Mouse (Mus musculus) ES-Bruce4 (cell line): ENCODE data around the gene Slc7a6. TPM values are rescaled to one million over a fixed set of nuclear protein-coding genes. Genes with fewer than 3 reads are reported as not detected.

Source experiments
- H3K27ac ChIP-seq: 2 replicates; pipeline ENCODE4 v1.5.1; 2012; ENCODE audit warnings: low read length, inconsistent platforms; ENCODE audit not compliant: insufficient read depth
- H3K27me3 ChIP-seq: 2 replicates; pipeline ENCODE4 v1.6.1; 2012; ENCODE audit warnings: mild to moderate bottlenecking, low read length, inconsistent platforms; ENCODE audit not compliant: control insufficient read depth, poor library complexity, insufficient read depth, severe bottlenecking
- H3K36me3 ChIP-seq: 2 replicates; pipeline ENCODE4 v1.6.1; 2012; ENCODE audit warnings: inconsistent platforms, mild to moderate bottlenecking, low read length, moderate library complexity; ENCODE audit not compliant: control insufficient read depth, poor library complexity, insufficient read depth, severe bottlenecking
- H3K4me1 ChIP-seq: one replicate; pipeline ENCODE4 v1.8.1; 2011; ENCODE audit warnings: low read length; ENCODE audit not compliant: control insufficient read depth, insufficient read depth
- H3K4me3 ChIP-seq: 2 replicates; pipeline ENCODE4 v1.5.1; 2011; ENCODE audit warnings: low read depth, mild to moderate bottlenecking, low read length
- H3K9ac ChIP-seq: 2 replicates; pipeline ENCODE4 v1.6.1; 2012; ENCODE audit warnings: low read depth, mild to moderate bottlenecking, inconsistent platforms; ENCODE audit not compliant: poor library complexity, severe bottlenecking
- H3K9me3 ChIP-seq: replicated peaks from 2 replicates; pipeline ENCODE4 v1.6.1; 2012; ENCODE audit warnings: mild to moderate bottlenecking, low read length, inconsistent platforms; ENCODE audit not compliant: control insufficient read depth, poor library complexity, insufficient read depth, severe bottlenecking
- CTCF ChIP-seq: IDR thresholded peaks from one replicate; pipeline ENCODE4 v1.8.1; 2011; ENCODE audit warnings: low read depth, low read length
- EP300 ChIP-seq: IDR thresholded peaks from 2 replicates; pipeline ENCODE4 v1.6.1; 2011; ENCODE audit warnings: low read depth, low read length; ENCODE audit not compliant: insufficient read depth
- POLR2A ChIP-seq: IDR thresholded peaks from one replicate; pipeline ENCODE4 v1.8.1; 2011; ENCODE audit warnings: low read length; ENCODE audit not compliant: insufficient read depth
- polyA plus RNA-seq: library from polyadenylated mRNA; stranded (reverse); fragments of >200 nt; gene quantifications from 2 replicates; pipeline ENCODE4 v1.2.4, GENCODE M21; 2011; ENCODE audit warnings: low read depth; ENCODE audit not compliant: missing spikeins, insufficient read depth, insufficient read length

Slc7a6 gene
- polyA plus RNA-seq, 1 experiment, result 82.1 TPM

DNA sequence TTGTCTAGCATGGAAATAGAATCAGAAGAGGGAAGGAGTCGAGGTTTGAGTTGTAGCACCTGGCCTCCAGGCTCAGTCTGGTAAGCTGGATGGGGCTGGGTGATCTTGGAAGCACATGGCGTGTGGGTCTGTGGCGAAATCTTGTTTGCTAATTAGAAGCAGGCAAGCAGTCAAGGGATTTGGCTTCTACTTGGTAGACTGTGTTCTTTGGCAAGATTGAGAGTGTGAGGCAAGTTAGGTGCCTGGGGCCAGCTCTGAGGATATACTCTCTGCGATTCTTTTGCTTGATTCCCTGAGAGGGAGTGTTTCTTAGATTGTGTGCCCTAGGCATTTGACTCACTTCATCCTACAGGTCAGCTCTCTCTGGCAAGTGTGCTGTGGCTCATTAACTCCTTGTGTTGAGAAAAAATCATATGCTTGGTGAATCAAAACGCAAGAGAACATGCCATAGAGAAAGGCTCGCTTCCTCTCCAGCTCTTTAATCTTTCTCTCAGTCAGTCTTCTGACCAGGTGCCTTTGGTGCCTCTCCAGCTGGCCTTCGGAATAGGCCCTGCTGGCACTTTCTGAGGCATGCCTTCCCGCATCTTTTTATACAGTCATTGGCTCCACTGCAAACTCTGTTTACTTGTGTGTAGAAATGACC, 17.1 kb downstream of the Slc7a6 start:
- Histone ChIP-seq H3K4me3 (no peak overlapping the region), H3K9ac (no peak overlapping the region), H3K27ac (no peak overlapping the region), H3K9me3 (no peaks in the 10 kb centered on the region), H3K36me3 (peaks cover 13% of the 10 kb centered on the region), H3K27me3 (no peaks in the 10 kb centered on the region), H3K4me1 (no peaks in the 10 kb centered on the region)
- TF ChIP-seq CTCF, result no peak
- TF ChIP-seq EP300, result no peak
- TF ChIP-seq POLR2A, result no peak

DNA sequence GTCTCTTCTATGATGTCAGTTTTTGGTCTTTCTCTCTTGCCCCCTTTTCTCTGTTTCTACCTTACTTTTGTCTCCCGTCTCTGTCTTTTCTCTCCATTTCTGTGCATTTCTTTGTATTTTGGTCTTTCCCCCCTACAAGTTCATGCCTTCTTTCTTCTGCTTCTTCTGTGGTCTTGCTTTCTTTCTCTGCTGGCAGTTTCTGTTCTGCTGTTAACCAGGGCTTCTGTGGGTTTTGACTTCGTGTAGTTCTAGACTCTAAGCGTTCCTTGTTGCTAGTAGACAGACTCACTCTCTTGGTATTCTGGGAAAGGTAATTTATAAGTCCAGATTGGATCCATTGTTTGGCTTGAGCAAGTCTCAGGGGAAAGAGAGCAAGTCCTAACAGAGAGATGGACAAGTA, 17.7 kb downstream of the Slc7a6 start:
- peaks cover 15% of the 10 kb centered on the region for H3K36me3 ChIP-seq
- TF ChIP-seq CTCF (no peak), EP300 (no peak), POLR2A (no peak)
- no peak overlapping the region for H3K4me3 ChIP-seq
- no peaks in the 10 kb centered on the region for H3K27me3 ChIP-seq
- H3K27ac ChIP-seq, result no peak overlapping the region
- no peak overlapping the region for H3K9ac ChIP-seq
- H3K4me1 ChIP-seq, result no peaks in the 10 kb centered on the region
- no peaks in the 10 kb centered on the region for H3K9me3 ChIP-seq

DNA sequence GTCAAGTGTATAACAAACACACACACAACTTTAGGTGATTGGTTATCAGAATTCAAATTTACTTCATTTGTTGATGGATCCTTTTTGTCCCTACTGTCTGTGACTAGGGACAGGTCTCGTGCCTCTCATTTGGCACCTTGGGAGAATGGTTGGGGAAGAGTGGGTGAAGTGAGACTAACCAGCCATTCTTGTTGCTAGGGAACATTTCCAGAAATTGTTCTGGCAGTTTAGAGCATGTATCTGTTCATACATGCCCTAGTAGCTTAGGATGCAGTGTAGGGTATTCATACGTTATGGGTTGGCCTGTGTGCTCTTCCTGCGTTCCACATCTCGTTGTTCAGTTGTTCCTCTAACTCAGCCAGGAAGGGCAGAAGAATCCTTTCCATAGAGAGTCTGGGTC, 20.5 kb downstream of the Slc7a6 start:
- peaks cover 24% of the 10 kb centered on the region for H3K36me3 ChIP-seq
- H3K4me3 ChIP-seq, result no peak overlapping the region
- H3K9me3 ChIP-seq, result no peaks in the 10 kb centered on the region

DNA sequence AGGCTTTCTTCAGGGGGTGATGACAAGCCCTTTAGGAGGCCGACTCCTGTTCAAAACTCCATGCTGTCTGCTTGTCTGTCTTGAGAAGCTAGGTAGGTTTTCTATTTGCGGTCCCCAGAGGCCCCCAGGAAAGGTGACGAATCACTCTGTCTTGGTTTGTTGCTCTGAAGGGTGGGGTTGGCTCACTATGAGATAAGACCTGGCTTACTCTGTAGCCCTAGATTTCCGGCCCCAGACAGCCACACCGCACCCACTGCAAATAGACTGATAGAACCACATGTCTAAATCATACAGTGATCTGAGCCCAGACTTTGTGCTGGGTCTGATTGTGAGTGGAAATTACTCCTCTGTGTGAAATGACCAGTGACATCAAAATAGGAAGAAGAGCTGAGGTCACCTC, 23.0 kb downstream of the Slc7a6 start:
- H3K9me3 ChIP-seq, result no peaks in the 10 kb centered on the region
- H3K36me3 ChIP-seq, result peaks cover 37% of the 10 kb centered on the region
- H3K4me1 ChIP-seq, result no peaks in the 10 kb centered on the region
- no peak overlapping the region for H3K4me3 ChIP-seq
- no peaks in the 10 kb centered on the region for H3K27me3 ChIP-seq
- H3K27ac ChIP-seq, result no peak overlapping the region
- TF ChIP-seq CTCF, result no peak
- H3K9ac ChIP-seq, result no peak overlapping the region

More for the DNA sequence above, 20.5 kb downstream of the Slc7a6 start:
- Histone ChIP-seq H3K27ac (no peak overlapping the region), H3K9ac (no peak overlapping the region), H3K27me3 (no peaks in the 10 kb centered on the region), H3K4me1 (no peaks in the 10 kb centered on the region)
- TF ChIP-seq CTCF, result no peak
- TF ChIP-seq POLR2A, result no peak
- no peak for TF ChIP-seq EP300

DNA sequence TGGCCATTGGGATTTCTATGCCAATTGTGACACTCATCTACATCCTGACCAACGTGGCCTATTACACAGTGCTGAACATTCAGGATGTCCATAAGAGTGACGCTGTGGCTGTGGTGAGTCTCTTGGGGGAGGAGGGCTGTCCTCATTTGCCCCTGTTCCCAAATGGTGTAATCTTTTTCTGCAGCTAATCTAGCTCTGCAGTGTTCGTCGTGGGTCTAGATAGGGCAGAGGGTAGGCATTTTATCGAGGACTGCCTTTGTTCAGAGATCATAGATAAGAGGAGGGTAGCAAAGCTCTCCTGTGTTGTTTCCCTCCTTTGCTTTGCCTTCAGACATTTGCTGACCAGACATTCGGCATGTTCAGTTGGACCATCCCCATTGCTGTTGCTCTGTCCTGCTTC, 24.5 kb downstream of the Slc7a6 start:
- H3K36me3 ChIP-seq, result peaks cover 47% of the 10 kb centered on the region
- no peaks in the 10 kb centered on the region for H3K9me3 ChIP-seq
- H3K4me1 ChIP-seq, result no peaks in the 10 kb centered on the region
- no peak overlapping the region for H3K9ac ChIP-seq
- no peak overlapping the region for H3K27ac ChIP-seq
- H3K4me3 ChIP-seq, result no peak overlapping the region
- TF ChIP-seq CTCF (no peak), POLR2A (no peak)
- H3K27me3 ChIP-seq, result no peaks in the 10 kb centered on the region

DNA sequence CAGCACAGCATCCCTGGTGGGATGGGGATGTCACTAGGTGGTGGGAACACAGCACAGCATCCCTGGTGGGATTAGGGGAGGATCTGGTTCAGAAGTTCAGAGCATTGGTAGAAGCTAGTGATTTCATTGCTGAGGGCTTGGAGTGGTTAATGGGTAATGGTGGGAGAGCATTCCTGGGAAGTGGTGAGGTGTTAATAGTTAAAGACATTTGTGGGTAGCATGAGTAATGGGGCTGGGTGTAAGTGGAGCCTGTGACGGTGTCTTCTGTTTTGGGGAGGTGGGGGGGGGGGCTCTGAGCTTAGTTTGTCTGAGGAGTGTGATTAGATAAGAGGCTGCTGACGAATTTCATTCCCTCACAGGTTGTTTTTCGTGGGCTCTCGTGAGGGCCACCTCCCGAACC, 25.4 kb downstream of the Slc7a6 start:
- no peak overlapping the region for H3K27ac ChIP-seq
- no peaks in the 10 kb centered on the region for H3K4me1 ChIP-seq
- H3K9me3 ChIP-seq, result no peaks in the 10 kb centered on the region
- H3K36me3 ChIP-seq, result peaks cover 56% of the 10 kb centered on the region
- H3K9ac ChIP-seq, result no peak overlapping the region
- no peak overlapping the region for H3K4me3 ChIP-seq
- H3K27me3 ChIP-seq, result no peaks in the 10 kb centered on the region
- TF ChIP-seq CTCF, result no peak
- no peak for TF ChIP-seq POLR2A
- no peak for TF ChIP-seq EP300
